25 mouse cellular contexts compared by ENCODE assay signal in genomic region chr5:17454952-17455586, GRCm38 (mm10). TPM values are rescaled to one million over a fixed set of nuclear protein-coding genes. Genes with fewer than 3 reads are reported as not detected.
DNase-seq lines count a peak whose midpoint lies in the region; ATAC-seq and TF ChIP-seq lines count a peak whose summit lies in the region.
"Had no signal": no experiment of that assay in that cellular context is flagged by ENCODE, and none has a peak within 500 bp of the region (broad histone marks: within the 10 kb centered on the region; RNA-seq: fewer than 3 reads in every experiment).

No protein-coding gene starts in this region.

- H3K27ac ChIP-seq in hindbrain, embryonic 10.5 days, result no peak overlapping the region
- no peak overlapping the region for H3K27ac ChIP-seq in hindbrain, embryonic 16.5 days (ENCODE audit: low read depth, low read length)
- H3K27ac ChIP-seq in kidney, postnatal 0 days, result no peak overlapping the region
- no peak overlapping the region for H3K27ac ChIP-seq in embryonic facial prominence, embryonic 10.5 days (replicated peaks)
- H3K27ac ChIP-seq in cerebellum, adult 2 months (ENCODE audit: insufficient read depth, low read length), result no peak overlapping the region
- H3K27ac ChIP-seq: gastrocnemius, adult 2 months; heart, embryonic 10.5 days; intestine, embryonic 15.5 days; layer of hippocampus, adult 2 months; macrophage had no signal

- H3K9me3 ChIP-seq in hindbrain, embryonic 10.5 days, result no peaks in the 10 kb centered on the region
- H3K9me3 ChIP-seq in hindbrain, embryonic 16.5 days (ENCODE audit: control insufficient read depth, low read length), result no peaks in the 10 kb centered on the region
- no peaks in the 10 kb centered on the region for H3K9me3 ChIP-seq in kidney, postnatal 0 days (replicated peaks; ENCODE audit: low read length)
- H3K9me3 ChIP-seq in embryonic facial prominence, embryonic 10.5 days, result no peaks in the 10 kb centered on the region
- H3K9me3 ChIP-seq: heart, embryonic 10.5 days; intestine, embryonic 15.5 days had no signal

- H3K27me3 ChIP-seq in hindbrain, embryonic 10.5 days (ENCODE audit: insufficient read depth, poor library complexity, severe bottlenecking), result no peaks in the 10 kb centered on the region
- no peaks in the 10 kb centered on the region for H3K27me3 ChIP-seq in hindbrain, embryonic 16.5 days (replicated peaks; ENCODE audit: control insufficient read depth, insufficient read depth, low read length)
- H3K27me3 ChIP-seq in kidney, postnatal 0 days (ENCODE audit: insufficient read depth, low read length), result no peaks in the 10 kb centered on the region
- H3K27me3 ChIP-seq in embryonic facial prominence, embryonic 10.5 days (replicated peaks; ENCODE audit: low read depth, poor library complexity, severe bottlenecking), result no peaks in the 10 kb centered on the region
- no peaks in the 10 kb centered on the region for H3K27me3 ChIP-seq in cerebellum, adult 2 months (ENCODE audit: control insufficient read depth, insufficient read depth, low read length)
- H3K27me3 ChIP-seq: intestine, embryonic 15.5 days had no signal

- peak; percentile 11 for DNase-seq in hindbrain, embryonic 10.5 days (ENCODE audit: low spot score)
- DNase-seq in kidney, postnatal 0 days (ENCODE audit: low spot score), result peak; percentile 40
- DNase-seq in kidney, postnatal 14 days, result no peak
- DNase-seq in embryo, embryonic 10.5 days (ENCODE audit: low spot score), result peak; percentile 21
- peak; percentile 10 for DNase-seq in embryonic facial prominence, embryonic 10.5 days (ENCODE audit: low spot score)
- no peak for DNase-seq in cerebellum, adult 2 months
- DNase-seq: adrenal gland, postnatal 14 days; cerebellum, adult 9-10 months; gastrocnemius, adult 2 months; kidney, adult 9 months; liver, postnatal 0 days; right cerebral cortex, postnatal 14 days had no signal

- H3K36me3 ChIP-seq in hindbrain, embryonic 10.5 days, result no peaks in the 10 kb centered on the region
- no peaks in the 10 kb centered on the region for H3K36me3 ChIP-seq in hindbrain, embryonic 16.5 days (ENCODE audit: control insufficient read depth, insufficient read depth, low read length)
- no peaks in the 10 kb centered on the region for H3K36me3 ChIP-seq in kidney, postnatal 0 days (ENCODE audit: insufficient read depth, low read length)
- no peaks in the 10 kb centered on the region for H3K36me3 ChIP-seq in embryonic facial prominence, embryonic 10.5 days (replicated peaks)
- H3K36me3 ChIP-seq: heart, embryonic 10.5 days; intestine, embryonic 15.5 days had no signal

- 70% methylated on average over 6 of the region's 6 CpGs for WGBS in hindbrain, embryonic 10.5 days
- 75% methylated on average over 6 of the region's 6 CpGs for WGBS in hindbrain, embryonic 16.5 days
- 68% methylated on average over 6 of the region's 6 CpGs for WGBS in kidney, postnatal 0 days
- 59% methylated on average over 6 of the region's 6 CpGs for WGBS in embryonic facial prominence, embryonic 10.5 days
- 88% methylated on average over 6 of the region's 6 CpGs for WGBS in cerebellum, adult 2 months

- no peak for TF ChIP-seq CTCF in kidney, postnatal 0 days (IDR thresholded peaks at IDR 0.05; ENCODE audit: low read depth)
- TF ChIP-seq CTCF in cerebellum, adult 2 months (IDR thresholded peaks at IDR 0.05; ENCODE audit: borderline replicate concordance, insufficient read depth, low read depth, low read length), result no peak

- no peak for ATAC-seq in hindbrain, embryonic 16.5 days
- ATAC-seq in kidney, postnatal 0 days (replicated peaks; ENCODE audit: low FRiP score, low read depth), result 0 out of 2 replicates have a peak, but pooled peaks have one; percentile 33
- ATAC-seq: intestine, embryonic 15.5 days; liver, postnatal 0 days; lung, postnatal 0 days had no signal

- no peaks in the 10 kb centered on the region for H3K4me1 ChIP-seq in hindbrain, embryonic 10.5 days (replicated peaks)
- no peaks in the 10 kb centered on the region for H3K4me1 ChIP-seq in hindbrain, embryonic 16.5 days (ENCODE audit: control insufficient read depth, insufficient read depth, low read depth, low read length)
- no peaks in the 10 kb centered on the region for H3K4me1 ChIP-seq in kidney, postnatal 0 days (replicated peaks; ENCODE audit: insufficient read depth, low read length)
- peaks cover 5% of the 10 kb centered on the region; the same call in 1 of the 2 replicates for H3K4me1 ChIP-seq in embryonic facial prominence, embryonic 10.5 days
- no peaks in the 10 kb centered on the region for H3K4me1 ChIP-seq in cerebellum, adult 2 months (ENCODE audit: control insufficient read depth, insufficient read depth, low read length)
- H3K4me1 ChIP-seq: intestine, embryonic 15.5 days had no signal

- H3K4me2 ChIP-seq in hindbrain, embryonic 16.5 days (ENCODE audit: low read length), result no peak overlapping the region
- no peak overlapping the region for H3K4me2 ChIP-seq in kidney, postnatal 0 days (ENCODE audit: low read length)
- H3K4me2 ChIP-seq: intestine, embryonic 15.5 days; liver, embryonic 11.5 days had no signal

- no peak overlapping the region for H3K4me3 ChIP-seq in hindbrain, embryonic 10.5 days
- H3K4me3 ChIP-seq in hindbrain, embryonic 16.5 days (ENCODE audit: low read length), result no peak overlapping the region
- no peak overlapping the region for H3K4me3 ChIP-seq in kidney, postnatal 0 days (replicated peaks; ENCODE audit: low read depth, low read length)
- H3K4me3 ChIP-seq in embryonic facial prominence, embryonic 10.5 days, result no peak overlapping the region
- H3K4me3 ChIP-seq in cerebellum, adult 2 months (replicated peaks; ENCODE audit: insufficient read depth, low read depth, low read length), result no peak overlapping the region
- H3K4me3 ChIP-seq: gastrocnemius, adult 2 months; heart, embryonic 10.5 days; intestine, embryonic 15.5 days; layer of hippocampus, adult 2 months had no signal

- H3K9ac ChIP-seq in hindbrain, embryonic 16.5 days (ENCODE audit: low read depth, low read length), result no peak overlapping the region
- H3K9ac ChIP-seq in kidney, postnatal 0 days (ENCODE audit: low read depth, low read length), result no peak overlapping the region
- H3K9ac ChIP-seq: intestine, embryonic 15.5 days; liver, postnatal 0 days had no signal

- no peak for TF ChIP-seq POLR2A in cerebellum, adult 2 months (IDR thresholded peaks at IDR 0.05; ENCODE audit: borderline replicate concordance, insufficient read depth, low read length)

RNA-seq across cellular contexts. Expression of gene Speer4f1, which starts 20.8 kb away (rescaled TPM):
- not detected in 2 replicates for polyA plus RNA-seq in hindbrain, embryonic 10.5 days (2016; fragmentation: Nextera tagmentation; extraction: Ambion mirVana)
- polyA plus RNA-seq in hindbrain, embryonic 16.5 days (2015; fragmentation: Nextera tagmentation; extraction: Ambion mirVana), result not detected in 2 replicates
- polyA plus RNA-seq in kidney, postnatal 0 days (2015; fragmentation: Nextera tagmentation; extraction: Ambion mirVana), result not detected in 2 replicates
- not detected in 2 replicates for polyA plus RNA-seq in embryonic facial prominence, embryonic 10.5 days (2016; fragmentation: Nextera tagmentation; extraction: Ambion mirVana)
- polyA plus RNA-seq in cerebellum, adult 2 months (2012; rRNA removed), result not detected in 2 replicates
- polyA plus RNA-seq: cortical plate, adult 2 months; forebrain, embryonic 11.5 days; frontal cortex, adult 2 months; heart, embryonic 10.5 days; heart, embryonic 16.5 days; intestine, embryonic 15.5 days; limb, embryonic 11.5 days; liver, embryonic 11.5 days; liver, postnatal 0 days; lung, postnatal 0 days; macrophage; urinary bladder, adult 2 months had no signal

Comparison
In these comparisons a context has a peak if more than half of its experiments do, and no peak if none do; other contexts are left out.
1. DNase-seq: peak in hindbrain, embryonic 10.5 days (single experiment), kidney, postnatal 0 days (single experiment), embryo, embryonic 10.5 days (single experiment) and embryonic facial prominence, embryonic 10.5 days (single experiment); none in kidney, postnatal 14 days (single experiment) and cerebellum, adult 2 months (0 of 2).